Mouse (Mus musculus) myocyte (in vitro differentiated cells): ENCODE measurements at regions not wholly inside any gene's neighbourhood (a gene's known extent, or its start where the extent isn't known, plus 50 kb on each side); places are given as distances from the start of the nearest gene placed in this dataset.

Experiments used
- H3K27me3 ChIP-seq: one replicate; pipeline ENCODE4 v1.6.1; 2011; ENCODE audit not compliant: control insufficient read depth, insufficient read depth, insufficient read length
- H3K36me3 ChIP-seq: one replicate; pipeline ENCODE4 v1.6.1; 2011; ENCODE audit not compliant: control insufficient read depth, insufficient read depth
- H3K4me2 ChIP-seq: one replicate; pipeline ENCODE4 v1.6.1; 2011; ENCODE audit warnings: low read depth, control low read depth
- H3K4me3 ChIP-seq: one replicate; pipeline ENCODE4 v1.5.1; 2011; ENCODE audit warnings: mild to moderate bottlenecking, control low read depth, moderate library complexity
- H3K79me2 ChIP-seq: one replicate; pipeline ENCODE4 v1.6.1; 2011; ENCODE audit not compliant: control insufficient read depth, insufficient read depth
- H3ac ChIP-seq: one replicate; pipeline ENCODE4 v1.6.1; 2011; ENCODE audit not compliant: control insufficient read depth, insufficient read length
- CEBPB ChIP-seq: IDR thresholded peaks from 2 replicates; pipeline ENCODE4 v1.6.1; 2011; ENCODE audit warnings: mild to moderate bottlenecking, moderate library complexity; ENCODE audit not compliant: poor library complexity, insufficient read depth, severe bottlenecking
- E2F4 ChIP-seq: IDR thresholded peaks from one replicate; pipeline ENCODE4 v1.6.1; 2011; ENCODE audit warnings: mild to moderate bottlenecking, control low read depth, moderate library complexity; ENCODE audit not compliant: insufficient read depth
- MAX ChIP-seq: IDR thresholded peaks from one replicate; pipeline ENCODE4 v1.6.1; 2011; ENCODE audit warnings: low read depth, mild to moderate bottlenecking, control low read depth
- MYOD1 ChIP-seq, 3 experiments: IDR thresholded peaks; one replicate each; pipeline ENCODE4 v1.6.1; 2011; ENCODE audit warnings: control low read depth in 2 of 3, low read depth in 2 of 3, mild to moderate bottlenecking in 2 of 3, moderate library complexity in 1 of 3; ENCODE audit not compliant: insufficient read length in 2 of 3, control insufficient read depth in 1 of 3
- MYOG ChIP-seq, 3 experiments: IDR thresholded peaks; one replicate each; pipeline ENCODE4 v1.6.1; 2011; ENCODE audit warnings: control low read depth in 2 of 3, low read depth in 2 of 3, mild to moderate bottlenecking in 2 of 3; ENCODE audit not compliant: insufficient read length in 2 of 3, control insufficient read depth in 1 of 3, insufficient read depth in 1 of 3
- POLR2A ChIP-seq: IDR thresholded peaks from one replicate; pipeline ENCODE4 v1.6.1; 2011; ENCODE audit warnings: low read depth, mild to moderate bottlenecking, control low read depth, moderate library complexity; ENCODE audit not compliant: insufficient read length
- POLR2AphosphoS2 ChIP-seq: IDR thresholded peaks from one replicate; pipeline ENCODE4 v1.6.1; 2011; ENCODE audit warnings: low read depth, control low read depth; ENCODE audit not compliant: insufficient read length
- REST ChIP-seq: IDR thresholded peaks from one replicate; pipeline ENCODE4 v1.6.1; 2011; ENCODE audit warnings: mild to moderate bottlenecking, control low read depth, moderate library complexity; ENCODE audit not compliant: insufficient read depth, insufficient read length
- SRF ChIP-seq: IDR thresholded peaks from one replicate; pipeline ENCODE4 v1.6.1; 2011; ENCODE audit warnings: low read depth; ENCODE audit not compliant: control insufficient read depth, insufficient read length
- TCF12 ChIP-seq: IDR thresholded peaks from one replicate; pipeline ENCODE4 v1.6.1; 2011; ENCODE audit warnings: mild to moderate bottlenecking, control low read depth; ENCODE audit not compliant: poor library complexity, insufficient read depth, severe bottlenecking
- TCF3 ChIP-seq: IDR thresholded peaks from one replicate; pipeline ENCODE4 v1.6.1; 2011; ENCODE audit warnings: low read depth, control low read depth; ENCODE audit not compliant: insufficient read length
- USF1 ChIP-seq: IDR thresholded peaks from one replicate; pipeline ENCODE4 v1.6.1; 2011; ENCODE audit warnings: low read depth, mild to moderate bottlenecking, control low read depth, moderate library complexity

GRCm38 (mm10) chr3:49686182-49686895 is 70.8 kb downstream of the Pcdh18 start:
- H3K4me3 ChIP-seq, result no peak overlapping the region
- H3K79me2 ChIP-seq, result no peaks in the 10 kb centered on the region
- TF ChIP-seq REST (no peak), MYOG (IDR thresholded peaks at IDR 0.05; ENCODE audit: control insufficient read depth in 1 of 3, insufficient read depth in 1 of 3, insufficient read length in 2 of 3, low read depth in 2 of 3) (peak in 1 of 3 experiments; percentile 22)
- H3K4me2 ChIP-seq, result peak overlapping the region; percentile 27
- H3K27me3 ChIP-seq, result no peaks in the 10 kb centered on the region
- no peaks in the 10 kb centered on the region for H3K36me3 ChIP-seq
- H3ac ChIP-seq, result no peak overlapping the region

GRCm38 (mm10) chr3:49674921-49675320 is 82.2 kb downstream of the Pcdh18 start:
- Histone ChIP-seq H3ac (no peak overlapping the region), H3K79me2 (no peaks in the 10 kb centered on the region), H3K27me3 (no peaks in the 10 kb centered on the region), H3K4me3 (peak overlapping the region; percentile 18), H3K36me3 (no peaks in the 10 kb centered on the region), H3K4me2 (peak overlapping the region; percentile 74)
- TF ChIP-seq CEBPB, result peak; percentile 89
- TF ChIP-seq POLR2AphosphoS2, result no peak

GRCm38 (mm10) chr3:49672685-49673184 is 84.4 kb downstream of the Pcdh18 start:
- H3K27me3 ChIP-seq, result no peaks in the 10 kb centered on the region
- no peaks in the 10 kb centered on the region for H3K36me3 ChIP-seq
- no peaks in the 10 kb centered on the region for H3K79me2 ChIP-seq
- TF ChIP-seq USF1 (no peak), TCF12 (no peak), REST (no peak), MYOG (IDR thresholded peaks at IDR 0.05; ENCODE audit: control insufficient read depth in 1 of 3, insufficient read depth in 1 of 3, insufficient read length in 2 of 3, low read depth in 2 of 3) (no peak), CEBPB (no peak), E2F4 (no peak), MYOD1 (IDR thresholded peaks at IDR 0.05; ENCODE audit: control insufficient read depth in 1 of 3, insufficient read length in 2 of 3, low read depth in 2 of 3) (no peak), POLR2A (no peak), POLR2AphosphoS2 (no peak), SRF (no peak), TCF3 (no peak), MAX (no peak)
- H3K4me2 ChIP-seq, result no peak overlapping the region
- H3K4me3 ChIP-seq, result no peak overlapping the region
- no peak overlapping the region for H3ac ChIP-seq

- Histone ChIP-seq H3K4me2 (no peak overlapping the region), H3K36me3 (no peaks in the 10 kb centered on the region), H3K4me3 (no peak overlapping the region), H3K79me2 (no peaks in the 10 kb centered on the region), H3K27me3 (no peaks in the 10 kb centered on the region), H3ac (no peak overlapping the region)
- TF ChIP-seq TCF3, result no peak
- no peak for TF ChIP-seq SRF
- TF ChIP-seq MAX, result no peak
Observed at GRCm38 (mm10) chr3:49667543-49668338, 89.4 kb downstream of the Pcdh18 start.

- H3K27me3 ChIP-seq, result no peaks in the 10 kb centered on the region
- H3K36me3 ChIP-seq, result no peaks in the 10 kb centered on the region
- H3K4me2 ChIP-seq, result no peak overlapping the region
- H3ac ChIP-seq, result no peak overlapping the region
- no peak overlapping the region for H3K4me3 ChIP-seq
- no peaks in the 10 kb centered on the region for H3K79me2 ChIP-seq
- TF ChIP-seq E2F4 (no peak), USF1 (no peak), MYOG (IDR thresholded peaks at IDR 0.05; ENCODE audit: control insufficient read depth in 1 of 3, insufficient read depth in 1 of 3, insufficient read length in 2 of 3, low read depth in 2 of 3) (peak in 1 of 3 experiments; percentile 85), REST (no peak), MYOD1 (IDR thresholded peaks at IDR 0.05; ENCODE audit: control insufficient read depth in 1 of 3, insufficient read length in 2 of 3, low read depth in 2 of 3) (peak in 2 of 3 experiments; percentile 5 to 34), SRF (no peak), POLR2A (no peak), MAX (no peak), TCF3 (no peak), POLR2AphosphoS2 (no peak), TCF12 (peak; percentile 57), CEBPB (no peak)
Observed at GRCm38 (mm10) chr3:49666516-49666915, 90.6 kb downstream of the Pcdh18 start.
